Mouse (Mus musculus) limb, embryonic 14.5 days (tissue): ENCODE results near the gene Chad. TPM values are rescaled to one million over a fixed set of nuclear protein-coding genes. Genes with fewer than 3 reads are reported as not detected.

Experiments used
- ATAC-seq: fragments of 200-750 bp; cut with Nextera tagmentation; 2 replicates; pipeline ENCODE4 v1.8.0; 2017; ENCODE audit warnings: low read depth, moderate number of reproducible peaks, moderate TSS enrichment; ENCODE audit not compliant: low FRiP score
- DNase-seq: peaks from one replicate; pipeline ENCODE4 v3.0.0-alpha.2; 2015; ENCODE audit warnings: low spot score
- H3K27ac ChIP-seq: fragments of 300-500 bp; sonication (generic); replicated peaks from 2 replicates; pipeline ENCODE4 v1.5.1; 2014; ENCODE audit warnings: low read depth, mild to moderate bottlenecking, low read length, moderate library complexity, mixed read lengths
- H3K27me3 ChIP-seq: fragments of 300-500 bp; sonication (generic); 2 replicates; pipeline ENCODE4 v1.6.1; 2014; ENCODE audit warnings: low read length, mixed read lengths; ENCODE audit not compliant: control insufficient read depth, insufficient read depth
- H3K36me3 ChIP-seq: fragments of 300-500 bp; sonication (generic); 2 replicates; pipeline ENCODE4 v1.6.1; 2014; ENCODE audit warnings: mild to moderate bottlenecking, low read length, moderate library complexity, mixed read lengths; ENCODE audit not compliant: control insufficient read depth, insufficient read depth
- H3K4me1 ChIP-seq: fragments of 300-500 bp; sonication (generic); 2 replicates; pipeline ENCODE4 v1.6.1; 2014; ENCODE audit warnings: antibody characterized with exemption, low read length, mixed read lengths; ENCODE audit not compliant: control insufficient read depth, insufficient read depth
- H3K4me2 ChIP-seq: fragments of 300-500 bp; sonication (generic); replicated peaks from 2 replicates; pipeline ENCODE4 v1.6.1; 2014; ENCODE audit warnings: low read depth, mild to moderate bottlenecking, low read length, moderate library complexity; ENCODE audit not compliant: severe bottlenecking
- H3K4me3 ChIP-seq: fragments of 300-500 bp; sonication (generic); replicated peaks from 2 replicates; pipeline ENCODE4 v1.5.1; 2014; ENCODE audit warnings: low read length
- H3K9ac ChIP-seq: fragments of 300-500 bp; sonication (generic); 2 replicates; pipeline ENCODE4 v1.6.1; 2014; ENCODE audit warnings: mild to moderate bottlenecking, low read depth, low read length, moderate library complexity; ENCODE audit not compliant: severe bottlenecking
- H3K9me3 ChIP-seq: fragments of 300-500 bp; sonication (generic); 2 replicates; pipeline ENCODE4 v1.6.1; 2016; ENCODE audit warnings: low read length; ENCODE audit not compliant: control insufficient read depth
- POLR2A ChIP-seq: fragments of 200-500 bp; IDR thresholded peaks from 2 replicates; pipeline ENCODE4 v1.8.0; 2012; ENCODE audit warnings: inconsistent platforms, mild to moderate bottlenecking, moderate library complexity, borderline replicate concordance; ENCODE audit not compliant: insufficient read depth, insufficient read length; ENCODE audit errors: extremely low read depth
- WGBS: fragments of 180-500 bp; shearing (Covaris S2); extraction: QIAGEN DNeasy Blood & Tissue Kit; methylation state at CpG from one replicate; pipeline ENCODE4 v1.1.7; 2014; 5-methylcytosine and 5-hydroxymethylcytosine counted together
- polyA plus RNA-seq, 2 experiments: library from polyadenylated mRNA; depleted of rRNA in 1 of 2; stranded (reverse) in 1 of 2; unstranded in 1 of 2; fragments of >200 nt; fragmentation: Nextera tagmentation in 1 of 2; extraction: Ambion mirVana in 1 of 2; gene quantifications; 2 replicates each; pipeline versions ENCODE4 v1.2.1 to v1.2.3; 2012 to 2014

Chad gene
- polyA plus RNA-seq, 2 experiments: 18.2 to 29.5 TPM

- TF ChIP-seq POLR2A: no peak
- no peak overlapping the region for H3K4me2 ChIP-seq
- H3K4me3 ChIP-seq: no peak overlapping the region
- 71% methylated on average over 7 of the region's 7 CpGs for WGBS
- no peaks in the 10 kb centered on the region; the same call in 1 of the 2 replicates for H3K4me1 ChIP-seq
- peaks cover 2% of the 10 kb centered on the region; the same call in 1 of the 2 replicates for H3K36me3 ChIP-seq
- DNase-seq (no peak), ATAC-seq (no peak)
- no peaks in the 10 kb centered on the region for H3K27me3 ChIP-seq
- no peaks in the 10 kb centered on the region for H3K9me3 ChIP-seq
- no peak overlapping the region for H3K27ac ChIP-seq
- no peak overlapping the region for H3K9ac ChIP-seq
These were observed 31.5 kb downstream of the Chad start for GRCm38 (mm10) chr11:94596311-94596852.

GRCm38 (mm10) chr11:94597319-94597718 is 32.5 kb downstream of the Chad start:
- no peak for ATAC-seq
- Histone ChIP-seq H3K9me3 (no peaks in the 10 kb centered on the region), H3K9ac (no peak overlapping the region), H3K27me3 (no peaks in the 10 kb centered on the region), H3K4me2 (no peak overlapping the region), H3K4me3 (no peak overlapping the region), H3K4me1 (peaks cover 4% of the 10 kb centered on the region), H3K27ac (no peak overlapping the region), H3K36me3 (no peaks in the 10 kb centered on the region; the same call in 1 of the 2 replicates)
- 65% methylated on average over 4 of the region's 4 CpGs for WGBS
- no peak for DNase-seq
- TF ChIP-seq POLR2A: no peak

GRCm38 (mm10) chr11:94598437-94599120 is 33.7 kb downstream of the Chad start:
- no peak overlapping the region for H3K9ac ChIP-seq
- no peaks in the 10 kb centered on the region for H3K27me3 ChIP-seq
- no peaks in the 10 kb centered on the region; the same call in 1 of the 2 replicates for H3K36me3 ChIP-seq
- H3K9me3 ChIP-seq: no peaks in the 10 kb centered on the region
- no peak overlapping the region for H3K4me2 ChIP-seq
- no peak overlapping the region for H3K4me3 ChIP-seq
- ATAC-seq (no peak), DNase-seq (no peak)
- WGBS: 68% methylated on average over 6 of the region's 6 CpGs
- peaks cover 6% of the 10 kb centered on the region for H3K4me1 ChIP-seq
- no peak overlapping the region for H3K27ac ChIP-seq
- no peak for TF ChIP-seq POLR2A

GRCm38 (mm10) chr11:94600447-94600846 is 35.6 kb downstream of the Chad start:
- 89% methylated on average over 7 of the region's 7 CpGs for WGBS
- H3K4me1 ChIP-seq: peaks cover 6% of the 10 kb centered on the region
- H3K4me3 ChIP-seq: no peak overlapping the region
- ATAC-seq: no peak
- H3K27ac ChIP-seq: no peak overlapping the region
- H3K9ac ChIP-seq: no peak overlapping the region
- H3K4me2 ChIP-seq: peak overlapping the region; percentile 53
- H3K27me3 ChIP-seq: no peaks in the 10 kb centered on the region
- no peak for DNase-seq
- no peaks in the 10 kb centered on the region; the same call in 1 of the 2 replicates for H3K36me3 ChIP-seq
- H3K9me3 ChIP-seq: no peaks in the 10 kb centered on the region
- no peak for TF ChIP-seq POLR2A

- ATAC-seq (peak; percentile 91), DNase-seq (peak; percentile 77)
- peak within 1 kb of the TSS; percentile 53 for H3K4me2 ChIP-seq
- WGBS: 2% methylated on average over 29 of the region's 52 CpGs
- H3K27me3 ChIP-seq: no peaks in the 10 kb centered on the region
- peak within 1 kb of the TSS; percentile 35; the same call in 1 of the 2 replicates for H3K27ac ChIP-seq
- 0 out of 2 replicates have a peak, but pooled peaks have one; percentile 25 for TF ChIP-seq POLR2A
- H3K9me3 ChIP-seq: no peaks in the 10 kb centered on the region
- no peaks in the 10 kb centered on the region; the same call in 1 of the 2 replicates for H3K36me3 ChIP-seq
- H3K9ac ChIP-seq: peak within 1 kb of the TSS; percentile 56
- peak within 1 kb of the TSS; percentile 36 for H3K4me3 ChIP-seq
- H3K4me1 ChIP-seq: peaks cover 6% of the 10 kb centered on the region
These were observed 36.8 kb downstream of the Chad start, which contains the start of gene Acsf2 for GRCm38 (mm10) chr11:94601321-94602281. TSS of gene Acsf2 (minus strand) at chr11:94601871.
